Mouse (Mus musculus): ENCODE results near the gene Ube2z.

The Ube2z gene

GRCm38 (mm10) chr11:96050854-96051253 is 14.3 kb downstream of the Ube2z start:
- DNase-seq, result no peak

- DNase-seq, result no peak
Observed at GRCm38 (mm10) chr11:96049939-96050338, 15.2 kb downstream of the Ube2z start.

- no peak for DNase-seq
Observed at GRCm38 (mm10) chr11:96047469-96048373, 17.5 kb downstream of the Ube2z start.

- DNase-seq, result no peak
Observed at GRCm38 (mm10) chr11:96046793-96047192, 18.4 kb downstream of the Ube2z start.

GRCm38 (mm10) chr11:96046028-96046427 is 19.2 kb downstream of the Ube2z start:
- no peak for DNase-seq

GRCm38 (mm10) chr11:96044803-96045567 is 20.2 kb downstream of the Ube2z start:
- no peak for DNase-seq

- DNase-seq, result no peak
Observed at GRCm38 (mm10) chr11:96038560-96038959, 26.6 kb downstream of the Ube2z start.

GRCm38 (mm10) chr11:96037499-96037898 is 27.7 kb downstream of the Ube2z start:
- no peak for DNase-seq

- no peak for DNase-seq
Observed at GRCm38 (mm10) chr11:96035133-96035532, 30.1 kb downstream of the Ube2z start.

GRCm38 (mm10) chr11:96034596-96035052 is 30.6 kb downstream of the Ube2z start, which contains the start of gene Snf8:
Gene Snf8, plus strand, starts transcription at chr11:96034885.
- DNase-seq, result peak; percentile 82 to 87

- DNase-seq, result no peak
Observed at GRCm38 (mm10) chr11:96034116-96034515, 31.1 kb downstream of the Ube2z start.

GRCm38 (mm10) chr11:96033264-96033663 is 31.9 kb downstream of the Ube2z start:
- no peak for DNase-seq

GRCm38 (mm10) chr11:96031701-96032100 is 33.5 kb downstream of the Ube2z start:
- DNase-seq, result no peak

GRCm38 (mm10) chr11:96030571-96030970 is 34.6 kb downstream of the Ube2z start:
- no peak for DNase-seq

- DNase-seq, result no peak
Observed at GRCm38 (mm10) chr11:96028130-96028529, 37.1 kb downstream of the Ube2z start.

- DNase-seq, result no peak
Observed at GRCm38 (mm10) chr11:96020622-96021021, 44.6 kb downstream of the Ube2z start.

GRCm38 (mm10) chr11:96017941-96018351 is 47.2 kb downstream of the Ube2z start:
- no peak for DNase-seq

GRCm38 (mm10) chr11:96015421-96015820 is 49.8 kb downstream of the Ube2z start:
- DNase-seq, result no peak

GRCm38 (mm10) chr11:96011982-96012381 is 53.2 kb downstream of the Ube2z start:
- DNase-seq, result no peak

GRCm38 (mm10) chr11:96008827-96009226 is 56.4 kb downstream of the Ube2z start:
- DNase-seq, result no peak

GRCm38 (mm10) chr11:96007516-96008235 is 57.5 kb downstream of the Ube2z start:
- DNase-seq, result no peak

- no peak for DNase-seq
Observed at GRCm38 (mm10) chr11:96006852-96007515, 58.2 kb downstream of the Ube2z start.

Measured in thymus, adult 18-20 months (tissue).